11 mouse cellular contexts compared by ENCODE assay signal in genomic region chr1:61143030-61143753, GRCm38 (mm10).
A peak's percentile ranks its signal among the peaks of the same experiment; 100 is the strongest.
DNase-seq lines count a peak whose midpoint lies in the region; ATAC-seq lines count a peak whose summit lies in the region.
"Had no signal": no experiment of that assay in that cellular context is flagged by ENCODE, and none has a peak within 500 bp of the region (broad histone marks: within the 10 kb centered on the region; RNA-seq: fewer than 3 reads in every experiment).

No protein-coding gene starts in this region.

- no peak overlapping the region for H3K27ac ChIP-seq in heart, embryonic 14.5 days (replicated peaks in 1 of 2; ENCODE audit: control insufficient read depth in 1 of 2, insufficient read depth in 1 of 2, low read depth in 2 of 2, low read length in 2 of 2)
- H3K27ac ChIP-seq in heart, embryonic 12.5 days (ENCODE audit: poor library complexity, severe bottlenecking) = no peak overlapping the region
- H3K27ac ChIP-seq in embryonic facial prominence, embryonic 10.5 days (replicated peaks) = peak overlapping the region; percentile 81
- H3K27ac ChIP-seq in hindbrain, embryonic 15.5 days (replicated peaks) = peak overlapping the region; percentile 64; the same call in 1 of the 2 replicates
- H3K27ac ChIP-seq in neural tube, embryonic 12.5 days = no peak overlapping the region; the same call in 1 of the 2 replicates

- H3K4me1 ChIP-seq in heart, embryonic 14.5 days (ENCODE audit: control insufficient read depth in 2 of 2, insufficient read depth in 2 of 2, low read length in 2 of 2) = peaks cover 11 to 21% of the 10 kb centered on the region in 2 experiments
- H3K4me1 ChIP-seq in heart, embryonic 12.5 days (replicated peaks) = peaks cover 43% of the 10 kb centered on the region
- H3K4me1 ChIP-seq in embryonic facial prominence, embryonic 10.5 days = peaks cover 85% of the 10 kb centered on the region
- peaks cover 71% of the 10 kb centered on the region for H3K4me1 ChIP-seq in hindbrain, embryonic 15.5 days (replicated peaks)
- peaks cover 67% of the 10 kb centered on the region for H3K4me1 ChIP-seq in neural tube, embryonic 12.5 days

- H3K4me2 ChIP-seq in heart, embryonic 14.5 days (ENCODE audit: low read length) = 0 out of 2 replicates have a peak overlapping the region, but pooled peaks have one; percentile 1
- H3K4me2 ChIP-seq in heart, embryonic 12.5 days = no peak overlapping the region
- 0 out of 2 replicates have a peak overlapping the region, but pooled peaks have one; percentile 21 for H3K4me2 ChIP-seq in hindbrain, embryonic 15.5 days
- peak overlapping the region; percentile 24; the same call in 1 of the 2 replicates for H3K4me2 ChIP-seq in neural tube, embryonic 12.5 days (replicated peaks)
- H3K4me2 ChIP-seq: kidney, embryonic 15.5 days had no signal

- DNase-seq in embryonic facial prominence, embryonic 10.5 days (ENCODE audit: low spot score) = no peak
- DNase-seq in layer of hippocampus, postnatal 14 days (ENCODE audit: low spot score in 2 of 2) = no peak
- no peak for DNase-seq in thymus, postnatal 4 days
- DNase-seq: cerebellum, adult 11 months; lung, adult 18-20 months had no signal

- WGBS in heart, embryonic 14.5 days = 37% methylated on average over 14 of the region's 14 CpGs
- 33% methylated on average over 14 of the region's 14 CpGs for WGBS in heart, embryonic 12.5 days
- WGBS in embryonic facial prominence, embryonic 10.5 days = 37% methylated on average over 14 of the region's 14 CpGs
- WGBS in hindbrain, embryonic 15.5 days = 22% methylated on average over 14 of the region's 14 CpGs
- WGBS in neural tube, embryonic 12.5 days = 27% methylated on average over 14 of the region's 14 CpGs

- no peaks in the 10 kb centered on the region for H3K27me3 ChIP-seq in heart, embryonic 14.5 days (ENCODE audit: control insufficient read depth, insufficient read depth, low read length)
- no peaks in the 10 kb centered on the region for H3K27me3 ChIP-seq in heart, embryonic 12.5 days (replicated peaks)
- H3K27me3 ChIP-seq in embryonic facial prominence, embryonic 10.5 days (replicated peaks; ENCODE audit: low read depth, poor library complexity, severe bottlenecking) = peaks cover 10% of the 10 kb centered on the region; the same call in 1 of the 2 replicates
- no peaks in the 10 kb centered on the region for H3K27me3 ChIP-seq in hindbrain, embryonic 15.5 days
- no peaks in the 10 kb centered on the region for H3K27me3 ChIP-seq in neural tube, embryonic 12.5 days (replicated peaks)

- no peak overlapping the region for H3K4me3 ChIP-seq in heart, embryonic 14.5 days (ENCODE audit: control insufficient read depth in 1 of 2, insufficient read depth in 1 of 2, low read depth in 1 of 2, low read length in 2 of 2)
- H3K4me3 ChIP-seq in heart, embryonic 12.5 days = no peak overlapping the region
- no peak overlapping the region for H3K4me3 ChIP-seq in embryonic facial prominence, embryonic 10.5 days
- H3K4me3 ChIP-seq in hindbrain, embryonic 15.5 days = no peak overlapping the region
- H3K4me3 ChIP-seq in neural tube, embryonic 12.5 days = no peak overlapping the region
- H3K4me3 ChIP-seq: kidney, embryonic 15.5 days had no signal

- H3K9ac ChIP-seq in heart, embryonic 14.5 days (ENCODE audit: low read length) = no peak overlapping the region
- H3K9ac ChIP-seq in heart, embryonic 12.5 days = no peak overlapping the region
- H3K9ac ChIP-seq in hindbrain, embryonic 15.5 days = no peak overlapping the region
- H3K9ac ChIP-seq in neural tube, embryonic 12.5 days = no peak overlapping the region
- H3K9ac ChIP-seq: kidney, embryonic 15.5 days had no signal

- ATAC-seq in heart, embryonic 14.5 days (ENCODE audit: insufficient number of reproducible peaks, insufficient read depth, low FRiP score, low read depth) = no peak
- no peak for ATAC-seq in heart, embryonic 12.5 days (ENCODE audit: insufficient number of reproducible peaks, low FRiP score)
- no peak for ATAC-seq in hindbrain, embryonic 15.5 days (ENCODE audit: low FRiP score, low read depth)
- no peak for ATAC-seq in neural tube, embryonic 12.5 days (ENCODE audit: low FRiP score, low read depth)
- no peak for ATAC-seq in frontal cortex, adult (ENCODE audit: low TSS enrichment)

- H3K9me3 ChIP-seq in heart, embryonic 14.5 days (ENCODE audit: control insufficient read depth, low read length) = no peaks in the 10 kb centered on the region
- H3K9me3 ChIP-seq in heart, embryonic 12.5 days (replicated peaks) = no peaks in the 10 kb centered on the region
- H3K9me3 ChIP-seq in embryonic facial prominence, embryonic 10.5 days = no peaks in the 10 kb centered on the region
- no peaks in the 10 kb centered on the region for H3K9me3 ChIP-seq in hindbrain, embryonic 15.5 days
- no peaks in the 10 kb centered on the region for H3K9me3 ChIP-seq in neural tube, embryonic 12.5 days
- H3K9me3 ChIP-seq: kidney, embryonic 15.5 days had no signal

- H3K36me3 ChIP-seq in heart, embryonic 14.5 days (ENCODE audit: control insufficient read depth, insufficient read depth, low read length) = no peaks in the 10 kb centered on the region
- no peaks in the 10 kb centered on the region for H3K36me3 ChIP-seq in heart, embryonic 12.5 days
- H3K36me3 ChIP-seq in embryonic facial prominence, embryonic 10.5 days (replicated peaks) = no peaks in the 10 kb centered on the region
- H3K36me3 ChIP-seq in hindbrain, embryonic 15.5 days = no peaks in the 10 kb centered on the region
- no peaks in the 10 kb centered on the region for H3K36me3 ChIP-seq in neural tube, embryonic 12.5 days
- H3K36me3 ChIP-seq: kidney, embryonic 15.5 days had no signal

Comparison
In these comparisons a context has a peak if more than half of its experiments do, and no peak if none do; other contexts are left out.
1. H3K27ac ChIP-seq: peak in embryonic facial prominence, embryonic 10.5 days (single experiment) and hindbrain, embryonic 15.5 days (single experiment); none in heart, embryonic 14.5 days (0 of 2), heart, embryonic 12.5 days (single experiment) and neural tube, embryonic 12.5 days (single experiment).